Mouse (Mus musculus) hindbrain, embryonic 14.5 days (tissue): Measurements from ENCODE around the gene Muc20. TPM values are rescaled to one million over a fixed set of nuclear protein-coding genes. Genes with fewer than 3 reads are reported as not detected.

ENCODE experiments used
- ATAC-seq: fragments of 200-750 bp; cut with Nextera tagmentation; 2 replicates; pipeline ENCODE4 v1.8.0; 2017; ENCODE audit warnings: moderate number of reproducible peaks, mild to moderate bottlenecking, moderate TSS enrichment, moderate library complexity; ENCODE audit not compliant: low FRiP score
- DNase-seq: peaks from one replicate; pipeline ENCODE4 v3.0.0-alpha.2; 2015; ENCODE audit warnings: low spot score
- H3K27ac ChIP-seq: fragments of 300-500 bp; sonication (generic); 2 replicates; pipeline ENCODE4 v1.5.1; 2014; ENCODE audit warnings: mild to moderate bottlenecking, moderate library complexity
- H3K27me3 ChIP-seq: fragments of 300-500 bp; sonication (generic); 2 replicates; pipeline ENCODE4 v1.6.1; 2014; ENCODE audit warnings: mild to moderate bottlenecking, low read length, mixed read lengths; ENCODE audit not compliant: control insufficient read depth, insufficient read depth
- H3K36me3 ChIP-seq: fragments of 300-500 bp; sonication (generic); replicated peaks from 2 replicates; pipeline ENCODE4 v1.6.1; 2014; ENCODE audit not compliant: control insufficient read depth, insufficient read depth
- H3K4me1 ChIP-seq: fragments of 300-500 bp; sonication (generic); replicated peaks from 2 replicates; pipeline ENCODE4 v1.6.1; 2014; ENCODE audit warnings: antibody characterized with exemption, low read length, mixed read lengths; ENCODE audit not compliant: control insufficient read depth, insufficient read depth
- H3K4me2 ChIP-seq: fragments of 300-500 bp; sonication (generic); replicated peaks from 2 replicates; pipeline ENCODE4 v1.6.1; 2014; ENCODE audit warnings: mild to moderate bottlenecking, moderate library complexity
- H3K4me3 ChIP-seq: fragments of 300-500 bp; sonication (generic); replicated peaks from 2 replicates; pipeline ENCODE4 v1.5.1; 2014; ENCODE audit warnings: mild to moderate bottlenecking, low read length
- H3K9ac ChIP-seq: fragments of 300-500 bp; sonication (generic); 2 replicates; pipeline ENCODE4 v1.6.1; 2014
- H3K9me3 ChIP-seq: fragments of 300-500 bp; sonication (generic); 2 replicates; pipeline ENCODE4 v1.6.1; 2016; ENCODE audit warnings: low read length; ENCODE audit not compliant: control insufficient read depth
- WGBS: fragments of 180-500 bp; shearing (Covaris S2); extraction: QIAGEN DNeasy Blood & Tissue Kit; methylation state at CpG from one replicate; pipeline ENCODE4 v1.1.7; 2014; 5-methylcytosine and 5-hydroxymethylcytosine counted together
- polyA plus RNA-seq: library from polyadenylated mRNA; unstranded; fragments of >200 nt; fragmentation: Nextera tagmentation; extraction: Ambion mirVana; gene quantifications from 2 replicates; pipeline ENCODE4 v1.2.1, GENCODE M21; 2014

The Muc20 gene
- polyA plus RNA-seq, 1 experiment from 2014 or later, result not detected

- 56% methylated on average over 3 of the region's 3 CpGs for whole genome bisulfite sequencing
- H3K9me3 ChIP-seq, result peaks cover 3% of the 10 kb centered on the region; the same call in 1 of the 2 replicates
- H3K27ac ChIP-seq, result no peak overlapping the region
- DNase-seq (no peak), ATAC-seq (no peak)
- H3K9ac ChIP-seq, result no peak overlapping the region
- H3K4me3 ChIP-seq, result no peak overlapping the region
- H3K27me3 ChIP-seq, result no peaks in the 10 kb centered on the region
- no peak overlapping the region for H3K4me2 ChIP-seq
- H3K36me3 ChIP-seq, result no peaks in the 10 kb centered on the region
- no peaks in the 10 kb centered on the region for H3K4me1 ChIP-seq
Measured at GRCm38 (mm10) chr16:32736022-32736421, 61.2 kb downstream of the Muc20 start.

- Histone ChIP-seq H3K36me3 (no peaks in the 10 kb centered on the region), H3K4me2 (no peak within 1 kb of the TSS), H3K9ac (no peak within 1 kb of the TSS), H3K27me3 (no peaks in the 10 kb centered on the region), H3K4me3 (no peak within 1 kb of the TSS), H3K27ac (no peak within 1 kb of the TSS), H3K9me3 (peaks cover 3% of the 10 kb centered on the region; the same call in 1 of the 2 replicates), H3K4me1 (no peaks in the 10 kb centered on the region)
- DNase-seq, result no peak
- 96% methylated on average over 2 of the region's 2 CpGs for WGBS
- no peak for ATAC-seq
Measured at GRCm38 (mm10) chr16:32735586-32735985, 61.6 kb downstream of the Muc20 start, which contains the start of gene Muc4. TSS of gene Muc4 (plus strand) at chr16:32735886.

DNA sequence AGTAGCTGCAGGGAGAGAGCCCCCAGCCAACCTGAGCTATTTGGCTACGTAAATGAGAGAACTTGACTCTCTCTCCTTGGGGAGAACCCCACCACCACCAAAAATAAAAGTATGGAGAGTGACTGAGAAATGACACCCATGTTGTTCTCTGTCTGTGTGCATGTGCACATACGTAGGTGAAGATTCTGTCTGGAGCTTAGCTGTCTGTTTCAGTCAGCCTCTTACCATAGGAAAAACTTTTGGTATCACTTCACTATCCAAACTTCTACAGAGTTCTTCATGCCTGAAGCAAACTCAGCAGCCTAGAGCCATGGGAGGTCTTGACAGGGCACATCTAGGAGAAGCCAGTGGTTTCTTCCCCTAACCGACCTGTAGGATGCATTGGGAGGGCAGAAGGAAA, 64.0 kb downstream of the Muc20 start:
- Histone ChIP-seq H3K27ac (no peak overlapping the region), H3K4me3 (no peak overlapping the region), H3K36me3 (no peaks in the 10 kb centered on the region), H3K9ac (no peak overlapping the region), H3K27me3 (no peaks in the 10 kb centered on the region), H3K4me2 (no peak overlapping the region), H3K9me3 (peaks cover 3% of the 10 kb centered on the region; the same call in 1 of the 2 replicates), H3K4me1 (no peaks in the 10 kb centered on the region)
- WGBS, result 93% methylated on average over 3 of the region's 3 CpGs
- no peak for ATAC-seq
- DNase-seq, result no peak

DNA sequence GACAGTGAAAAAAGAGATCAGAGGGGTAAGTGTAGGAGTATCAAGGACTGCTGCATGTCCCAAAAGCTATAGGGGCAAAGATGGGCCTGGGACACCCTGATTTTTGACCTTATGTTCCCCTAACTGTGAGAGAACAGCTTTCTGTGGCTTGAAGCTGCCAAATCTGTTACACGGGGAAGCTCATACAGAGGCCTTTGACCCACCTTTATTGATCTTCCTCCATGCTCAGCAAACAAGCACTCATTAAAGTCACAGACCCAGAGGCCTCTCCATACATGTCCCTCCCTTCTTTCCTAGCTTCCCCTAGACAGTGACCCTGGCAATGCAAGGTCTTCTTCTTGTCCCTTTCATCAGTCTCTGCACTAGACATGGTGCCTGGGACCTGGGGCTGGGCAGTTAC, 68.5 kb downstream of the Muc20 start:
- Histone ChIP-seq H3K36me3 (no peaks in the 10 kb centered on the region), H3K9ac (no peak overlapping the region), H3K4me1 (no peaks in the 10 kb centered on the region), H3K27me3 (no peaks in the 10 kb centered on the region), H3K9me3 (peaks cover 3% of the 10 kb centered on the region; the same call in 1 of the 2 replicates), H3K4me2 (no peak overlapping the region), H3K27ac (no peak overlapping the region), H3K4me3 (no peak overlapping the region)
- ATAC-seq (no peak), DNase-seq (no peak)
- 74% methylated on average over 1 of the region's 1 CpGs for WGBS

DNA sequence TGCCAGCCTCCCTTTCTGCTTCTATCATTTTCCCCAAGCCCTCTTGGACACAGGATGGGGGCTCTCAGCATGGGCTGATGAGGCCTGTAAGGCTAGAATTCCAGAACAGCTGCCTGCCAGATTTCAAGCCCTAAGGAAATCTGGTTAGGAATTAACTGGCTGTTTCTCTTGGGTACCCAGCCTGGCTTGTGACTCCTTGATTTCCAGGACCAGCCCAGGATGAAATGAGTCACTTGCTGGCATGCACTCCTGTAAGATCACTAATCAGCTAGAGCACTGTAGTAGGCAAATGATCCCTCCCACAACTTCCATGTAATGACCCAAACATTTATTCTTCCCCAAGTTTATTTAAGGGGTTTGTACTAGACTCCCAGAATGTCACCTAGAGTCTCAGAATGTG, 69.0 kb downstream of the Muc20 start:
- DNase-seq (no peak), ATAC-seq (no peak)
- no peak overlapping the region for H3K27ac ChIP-seq
- H3K4me2 ChIP-seq, result no peak overlapping the region
- no peak overlapping the region for H3K4me3 ChIP-seq
- no peaks in the 10 kb centered on the region for H3K4me1 ChIP-seq
- no peaks in the 10 kb centered on the region for H3K27me3 ChIP-seq
- H3K9me3 ChIP-seq, result no peaks in the 10 kb centered on the region
- H3K9ac ChIP-seq, result no peak overlapping the region
- H3K36me3 ChIP-seq, result no peaks in the 10 kb centered on the region

Other genes with a start within 250 kb of the Muc20 start
- 54.0 and 65.1 TPM in 2 replicates for gene Tfrc, start 188.5 kb downstream of the Muc20 start, polyA plus RNA-seq
- 17.4 and 20.0 TPM in 2 replicates for gene Tnk2, start 153.6 kb downstream of the Muc20 start, polyA plus RNA-seq
- gene Muc4, start 61.5 kb downstream of the Muc20 start, polyA plus RNA-seq, result not detected in 2 replicates
- gene Smbd1, start 13.0 kb upstream of the Muc20 start, polyA plus RNA-seq, result not detected in 2 replicates
- gene Fyttd1, start 80.1 kb upstream of the Muc20 start, polyA plus RNA-seq, result 143 and 167 TPM in 2 replicates
- 34.2 and 34.7 TPM in 2 replicates for gene Rubcn, start 80.3 kb upstream of the Muc20 start, polyA plus RNA-seq
- 46.5 and 53.0 TPM in 2 replicates for gene Lrch3, start 116.7 kb upstream of the Muc20 start, polyA plus RNA-seq